Mouse (Mus musculus) testis, adult 2 months (tissue): ENCODE data around the gene Prkab1. TPM values are rescaled to one million over a fixed set of nuclear protein-coding genes. Genes with fewer than 3 reads are reported as not detected.

ENCODE experiments used
- H3K27ac ChIP-seq: fragments of 200-500 bp; 2 replicates; pipeline ENCODE4 v1.5.1; 2012; ENCODE audit warnings: low read depth, low read length; ENCODE audit not compliant: control insufficient read depth, insufficient read depth
- H3K27me3 ChIP-seq: fragments of 200-500 bp; 2 replicates; pipeline ENCODE4 v1.6.1; 2012; ENCODE audit warnings: mild to moderate bottlenecking, low read length, moderate library complexity; ENCODE audit not compliant: control insufficient read depth, insufficient read depth
- H3K36me3 ChIP-seq: fragments of 200-500 bp; 2 replicates; pipeline ENCODE4 v1.6.1; 2012; ENCODE audit warnings: mild to moderate bottlenecking, low read length; ENCODE audit not compliant: control insufficient read depth, insufficient read depth
- H3K4me1 ChIP-seq: fragments of 200-500 bp; 2 replicates; pipeline ENCODE4 v1.6.1; 2012; ENCODE audit warnings: low read length; ENCODE audit not compliant: control insufficient read depth, insufficient read depth
- H3K4me3 ChIP-seq: fragments of 200-500 bp; 2 replicates; pipeline ENCODE4 v1.5.1; 2012; ENCODE audit warnings: low read depth, mild to moderate bottlenecking, low read length, moderate library complexity, mixed read lengths; ENCODE audit not compliant: control insufficient read depth
- CTCF ChIP-seq: fragments of 200-500 bp; IDR thresholded peaks from 2 replicates; pipeline ENCODE4 v1.5.1; 2012; ENCODE audit warnings: low read depth, mild to moderate bottlenecking, inconsistent platforms, low read length, moderate library complexity; ENCODE audit not compliant: control insufficient read depth, insufficient read depth, insufficient replicate concordance
- POLR2A ChIP-seq: fragments of 200-500 bp; IDR thresholded peaks from 2 replicates; pipeline ENCODE4 v1.6.1; 2012; ENCODE audit warnings: low read depth, mild to moderate bottlenecking, inconsistent platforms, low read length, moderate library complexity; ENCODE audit not compliant: control insufficient read depth
- polyA plus RNA-seq: library from polyadenylated mRNA; depleted of rRNA; stranded (reverse); fragments of >200 nt; gene quantifications from 2 replicates; pipeline ENCODE4 v1.2.3, GENCODE M21; 2012

The Prkab1 gene
- polyA plus RNA-seq, 1 experiment: 10.5 TPM

DNA sequence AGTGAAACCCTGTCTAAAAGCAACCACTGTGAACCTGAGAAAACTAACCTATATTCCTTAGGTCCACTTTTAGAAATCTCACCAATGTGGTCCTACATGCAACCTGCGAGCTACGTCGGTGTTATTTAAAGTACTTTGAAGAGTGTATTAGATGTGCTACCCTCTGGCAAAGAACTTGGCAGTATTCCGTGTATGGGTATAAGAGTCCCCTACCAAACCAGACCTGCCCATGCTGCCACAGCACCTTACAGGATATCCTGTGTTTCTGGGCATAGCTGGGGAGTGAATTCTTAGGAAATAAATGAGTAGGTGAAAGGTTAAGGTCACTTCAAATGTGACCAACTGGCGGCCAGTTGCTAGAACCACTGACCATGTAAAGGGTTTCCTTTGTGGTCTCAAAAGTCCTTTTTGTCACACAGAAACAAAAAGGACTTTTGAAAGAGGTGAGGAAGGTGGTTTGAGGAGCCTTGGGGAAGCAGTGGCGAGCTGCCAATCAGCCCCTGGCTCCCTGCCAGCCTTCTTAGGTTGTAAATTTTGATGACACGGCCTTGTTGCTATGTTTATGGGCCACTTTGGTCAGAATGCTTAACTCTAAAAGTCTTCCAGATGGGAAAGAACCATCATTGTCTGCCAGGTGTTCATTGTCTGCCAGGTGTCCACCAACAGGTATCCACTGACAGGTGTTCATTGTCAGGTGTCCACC, 41.5 kb downstream of the Prkab1 start:
- Histone ChIP-seq H3K27me3 (no peaks in the 10 kb centered on the region), H3K36me3 (no peaks in the 10 kb centered on the region; the same call in none of the 2 replicates), H3K4me3 (no peak overlapping the region), H3K27ac (no peak overlapping the region), H3K4me1 (no peaks in the 10 kb centered on the region)
- TF ChIP-seq CTCF (no peak), POLR2A (no peak)

GRCm38 (mm10) chr5:115980537-115980936, 43.8 kb downstream of the Prkab1 start:
- H3K4me1 ChIP-seq: no peaks in the 10 kb centered on the region
- no peak overlapping the region for H3K4me3 ChIP-seq
- TF ChIP-seq POLR2A: no peak
- TF ChIP-seq CTCF: no peak
- H3K27me3 ChIP-seq: no peaks in the 10 kb centered on the region
- no peak overlapping the region for H3K27ac ChIP-seq
- H3K36me3 ChIP-seq: no peaks in the 10 kb centered on the region; the same call in none of the 2 replicates

GRCm38 (mm10) chr5:115979134-115979696, 45.1 kb downstream of the Prkab1 start:
- Histone ChIP-seq H3K27ac (no peak overlapping the region), H3K36me3 (peaks cover 1% of the 10 kb centered on the region; the same call in 1 of the 2 replicates)
- TF ChIP-seq CTCF: peak; percentile 73; the same call in 1 of the 2 replicates
- TF ChIP-seq POLR2A: no peak

GRCm38 (mm10) chr5:115978255-115978654, 46.1 kb downstream of the Prkab1 start:
- no peaks in the 10 kb centered on the region for H3K27me3 ChIP-seq
- H3K4me3 ChIP-seq: no peak overlapping the region
- H3K4me1 ChIP-seq: no peaks in the 10 kb centered on the region
- TF ChIP-seq POLR2A (no peak), CTCF (no peak)
- H3K27ac ChIP-seq: no peak overlapping the region
- H3K36me3 ChIP-seq: peaks cover 3% of the 10 kb centered on the region

More at GRCm38 (mm10) chr5:115979134-115979696, 45.1 kb downstream of the Prkab1 start:
- H3K4me1 ChIP-seq: no peaks in the 10 kb centered on the region
- no peaks in the 10 kb centered on the region for H3K27me3 ChIP-seq
- H3K4me3 ChIP-seq: no peak overlapping the region

- Histone ChIP-seq H3K4me3 (no peak overlapping the region), H3K27ac (no peak overlapping the region)
These were observed 46.6 kb downstream of the Prkab1 start for GRCm38 (mm10) chr5:115977757-115978156.

DNA sequence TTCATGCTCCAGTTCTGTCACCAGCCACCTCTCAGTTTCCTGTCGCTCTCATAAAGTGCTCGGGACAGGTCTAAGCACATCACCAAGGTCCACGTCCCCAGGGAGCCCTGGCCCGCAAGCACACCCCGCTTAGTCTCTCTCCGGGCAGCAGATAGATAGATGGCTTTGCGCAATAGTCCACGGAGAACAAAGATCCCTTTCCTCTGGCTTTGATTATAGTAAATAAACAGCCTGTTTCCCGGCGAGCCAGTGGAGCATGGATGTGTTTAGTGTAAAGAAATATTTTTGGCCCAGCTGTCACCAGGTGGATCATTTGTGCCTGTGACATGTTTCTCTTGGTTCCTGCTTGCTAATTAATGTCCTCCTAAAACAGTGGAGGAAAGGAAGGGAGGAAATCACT, 47.0 kb downstream of the Prkab1 start:
- H3K27ac ChIP-seq: no peak overlapping the region
- TF ChIP-seq POLR2A: no peak
- TF ChIP-seq CTCF: no peak
- H3K27me3 ChIP-seq: no peaks in the 10 kb centered on the region
- H3K36me3 ChIP-seq: peaks cover 3% of the 10 kb centered on the region
- H3K4me3 ChIP-seq: no peak overlapping the region
- no peaks in the 10 kb centered on the region for H3K4me1 ChIP-seq

More at GRCm38 (mm10) chr5:115977757-115978156, 46.6 kb downstream of the Prkab1 start:
- no peaks in the 10 kb centered on the region for H3K4me1 ChIP-seq
- H3K27me3 ChIP-seq: no peaks in the 10 kb centered on the region
- H3K36me3 ChIP-seq: peaks cover 3% of the 10 kb centered on the region
- TF ChIP-seq POLR2A: no peak
- TF ChIP-seq CTCF: no peak

DNA sequence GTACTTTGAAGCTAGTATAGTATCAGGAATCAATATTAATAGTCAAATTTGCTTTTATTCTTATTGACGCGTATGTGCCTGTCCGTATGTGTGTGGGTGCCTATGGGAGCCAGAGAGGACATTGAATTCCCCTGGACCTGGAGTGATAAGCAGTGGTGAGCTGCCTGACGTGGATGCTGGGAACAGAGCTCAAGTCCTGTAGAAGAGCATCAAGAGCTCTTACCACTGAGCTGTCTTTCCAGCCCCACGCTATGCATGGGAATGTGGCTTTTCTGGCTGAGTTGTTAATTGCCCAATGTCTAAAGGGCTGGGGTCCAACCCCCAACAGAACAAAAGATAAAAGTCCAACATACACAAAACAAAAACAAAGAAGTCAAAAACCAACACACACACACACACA, 47.9 kb downstream of the Prkab1 start:
- H3K27me3 ChIP-seq: no peaks in the 10 kb centered on the region
- H3K36me3 ChIP-seq: peaks cover 3% of the 10 kb centered on the region
- H3K4me1 ChIP-seq: no peaks in the 10 kb centered on the region
- H3K4me3 ChIP-seq: no peak overlapping the region
- H3K27ac ChIP-seq: no peak overlapping the region
- TF ChIP-seq CTCF (no peak), POLR2A (no peak)
